Mouse (Mus musculus): Measurements from ENCODE around the gene Trpv4.

DNA sequence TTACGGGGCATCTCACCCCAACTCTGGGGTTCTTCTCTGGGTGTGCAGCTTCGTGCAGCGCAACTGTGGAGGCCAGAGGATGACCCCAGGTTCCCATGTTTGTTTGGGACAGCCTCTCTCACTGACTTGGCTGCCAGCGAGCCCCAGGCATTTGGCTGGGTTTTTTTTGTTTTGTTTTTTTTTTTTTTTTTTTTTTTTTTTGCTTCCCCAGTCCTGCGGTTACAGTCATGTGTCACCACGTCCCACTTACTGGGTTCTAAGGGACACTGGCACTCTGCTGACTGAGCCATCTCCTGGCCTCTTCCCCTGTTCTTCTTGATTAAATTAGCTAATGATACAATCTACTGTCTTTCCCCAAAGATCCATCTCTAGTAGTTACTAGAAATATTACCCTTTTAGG is 60.6 kb downstream of the Trpv4 start:
- no peak for TF ChIP-seq POLR2A (IDR thresholded peaks at IDR 0.05; ENCODE audit: low read depth, low read length)
- TF ChIP-seq CTCF (conservative IDR thresholded peaks at IDR 0.05; ENCODE audit: insufficient read depth, insufficient read length, low read depth, low read length), result no peak

Data from kidney, adult 2 months (tissue).